Mouse (Mus musculus): ENCODE results near the gene Fsip1.
"Not testable (repeated sequence)": the region's sequence is repeated elsewhere in the genome, so short reads cannot be mapped to it uniquely, and the experiment has no call there.

Gene Fsip1

DNA sequence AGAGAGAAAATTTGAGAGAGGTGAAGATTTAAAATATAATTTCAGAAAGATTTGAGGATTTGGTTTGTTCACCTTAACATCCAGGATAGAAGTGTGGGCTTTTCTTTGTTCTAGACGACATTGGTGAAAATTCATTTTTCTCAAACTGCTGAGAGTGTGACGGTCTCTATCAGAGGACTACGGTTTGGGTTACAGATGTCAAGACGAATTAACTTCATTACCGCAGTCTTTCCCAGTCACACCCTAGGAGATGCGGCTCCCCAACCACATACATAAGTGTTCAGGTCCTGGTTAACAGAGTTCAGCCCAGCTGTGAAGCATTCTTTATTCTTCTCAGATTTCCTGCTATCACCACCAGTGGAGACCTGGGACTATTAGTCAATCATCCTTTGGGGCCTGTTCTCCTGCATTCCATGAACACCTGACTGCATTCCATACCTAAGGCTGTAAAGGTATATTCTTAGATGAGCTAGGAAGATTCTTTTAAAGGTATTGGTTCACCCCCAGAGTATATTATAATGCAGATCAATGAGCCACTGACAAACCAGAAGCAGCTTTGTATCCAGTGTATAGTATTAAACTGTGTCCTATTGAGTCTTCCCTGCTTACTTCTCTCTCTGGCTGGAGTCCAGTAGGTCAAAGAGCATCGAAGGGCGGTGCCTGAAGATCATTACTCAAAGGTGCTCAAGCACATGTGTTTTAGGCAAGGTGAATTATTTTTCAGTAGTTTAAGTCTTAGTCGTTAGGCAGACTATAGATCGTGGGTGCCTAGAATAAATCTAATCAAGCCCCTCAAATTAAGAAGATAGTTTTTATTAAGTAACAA is 82.0 kb downstream of the Fsip1 start:
- in situ Hi-C loops (cut with MboI) = no loop called here

DNA sequence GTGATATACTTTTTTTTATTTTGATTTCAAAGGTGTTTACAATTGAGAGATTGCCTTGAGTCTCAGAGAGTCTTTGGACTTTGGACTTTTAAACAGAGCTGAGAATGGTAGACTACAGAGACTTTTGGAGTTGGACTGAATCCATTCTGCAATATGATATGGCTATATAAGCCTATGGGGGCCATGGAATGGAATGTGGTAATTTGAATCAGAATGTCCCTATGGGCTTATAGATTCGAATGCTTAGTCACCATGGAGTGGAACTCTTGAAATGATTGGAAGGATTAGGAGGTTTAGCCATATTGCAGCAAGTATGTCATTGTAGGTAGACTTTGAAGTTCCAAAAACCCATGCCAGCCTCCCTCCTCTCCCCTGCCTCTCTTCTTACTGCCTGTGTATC is 88.5 kb downstream of the Fsip1 start:
- in situ Hi-C loops (cut with MboI) = no loop called here

DNA sequence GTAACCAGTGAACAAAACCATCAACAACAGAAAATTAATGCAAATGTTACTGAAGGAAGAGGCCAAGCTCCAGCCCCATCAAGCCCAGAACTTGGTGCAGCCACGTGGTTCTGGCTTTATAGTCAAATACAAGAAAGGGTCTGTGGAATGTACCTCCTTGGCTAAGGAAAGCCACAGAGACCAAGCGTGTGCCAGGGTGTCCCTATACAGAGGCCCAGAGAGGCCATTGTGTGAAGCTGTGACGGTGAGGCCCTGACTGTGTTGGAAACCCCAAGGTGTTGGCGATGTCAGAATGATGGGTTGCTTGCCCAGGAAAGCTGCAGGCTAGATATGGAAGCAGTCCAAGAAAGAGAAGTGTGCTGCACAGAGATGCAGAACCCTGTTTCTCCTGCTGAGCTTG is 89.0 kb downstream of the Fsip1 start:
- in situ Hi-C loops (cut with MboI) = no loop called here

DNA sequence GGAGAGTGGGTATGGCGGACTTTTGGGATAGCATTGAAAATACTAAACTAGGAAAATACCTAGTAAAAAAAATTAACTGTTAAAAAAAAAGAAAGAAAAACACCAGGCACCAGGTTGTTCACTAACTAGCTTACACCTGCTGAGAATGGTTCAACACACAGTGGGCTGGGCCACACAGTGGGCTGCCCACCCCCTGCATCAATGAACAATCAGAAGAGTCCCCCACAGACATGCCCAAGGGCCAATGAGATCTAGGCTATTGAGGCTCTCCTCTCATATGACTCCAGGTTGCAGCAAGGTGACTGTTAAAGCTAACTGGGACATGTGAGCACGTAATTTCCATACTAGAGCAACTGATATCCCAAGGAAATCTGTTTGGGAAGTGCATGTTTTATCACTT is 91.1 kb downstream of the Fsip1 start:
- in situ Hi-C loops (cut with MboI) = no loop called here

DNA sequence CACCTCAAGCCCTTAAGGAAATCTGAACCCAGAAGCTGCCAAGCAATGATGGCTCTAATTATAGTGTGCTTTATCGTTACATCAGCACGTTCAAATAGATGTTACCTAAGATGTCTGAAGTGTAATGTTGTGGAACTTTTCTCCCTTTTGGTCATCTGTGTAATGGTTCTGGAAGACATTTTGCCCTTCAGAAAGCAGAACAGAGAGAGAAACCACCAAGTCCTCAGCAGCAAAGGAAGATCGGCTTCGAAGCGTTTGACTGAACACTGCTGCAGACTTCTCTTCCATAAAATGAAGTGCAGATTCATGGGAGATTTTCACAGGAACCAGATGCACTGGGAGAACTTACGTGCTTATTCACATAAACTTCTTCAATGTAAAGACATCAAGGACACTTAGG is 92.6 kb downstream of the Fsip1 start:
- in situ Hi-C loops (cut with MboI) = no loop called here

DNA sequence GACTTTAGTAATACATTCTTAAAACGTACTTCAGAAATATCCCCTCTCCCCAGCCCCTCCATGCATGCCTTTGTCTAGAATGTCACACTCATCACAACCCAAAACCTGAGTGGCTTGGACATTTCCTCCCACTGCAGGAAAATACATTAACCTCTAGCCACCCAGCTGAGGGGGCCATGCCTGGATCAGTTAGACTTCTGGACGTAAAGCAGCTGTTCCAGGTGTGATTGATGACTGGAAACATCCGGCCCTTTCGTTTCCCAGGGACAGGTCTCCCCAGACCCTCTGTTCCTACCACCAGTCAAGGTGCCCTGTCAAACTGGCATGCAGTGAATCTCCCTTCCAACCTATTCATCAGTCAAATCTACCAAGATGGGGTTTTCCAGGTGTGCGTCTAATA is 94.3 kb downstream of the Fsip1 start:
- in situ Hi-C loops (cut with MboI) = no loop called here

DNA sequence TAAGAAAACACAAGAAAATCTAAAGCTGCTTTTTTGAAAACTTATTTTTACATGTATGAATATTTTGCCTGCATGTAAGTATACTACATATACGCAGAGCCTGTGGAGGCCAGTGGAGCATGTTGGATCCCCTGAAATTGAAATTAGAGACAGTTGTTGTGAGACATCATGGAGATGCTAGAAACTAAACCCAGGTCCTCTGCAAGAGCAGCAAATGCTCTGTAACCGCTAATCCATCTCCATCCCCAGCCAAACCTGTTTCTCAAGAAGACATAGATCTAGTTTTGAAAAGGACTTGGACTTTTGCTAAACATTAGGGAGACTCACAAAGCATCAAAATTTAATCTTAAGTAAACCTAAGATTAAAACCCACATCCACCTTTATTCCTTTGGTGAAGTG is 95.8 kb downstream of the Fsip1 start:
- in situ Hi-C loops (cut with MboI) = no loop called here

DNA sequence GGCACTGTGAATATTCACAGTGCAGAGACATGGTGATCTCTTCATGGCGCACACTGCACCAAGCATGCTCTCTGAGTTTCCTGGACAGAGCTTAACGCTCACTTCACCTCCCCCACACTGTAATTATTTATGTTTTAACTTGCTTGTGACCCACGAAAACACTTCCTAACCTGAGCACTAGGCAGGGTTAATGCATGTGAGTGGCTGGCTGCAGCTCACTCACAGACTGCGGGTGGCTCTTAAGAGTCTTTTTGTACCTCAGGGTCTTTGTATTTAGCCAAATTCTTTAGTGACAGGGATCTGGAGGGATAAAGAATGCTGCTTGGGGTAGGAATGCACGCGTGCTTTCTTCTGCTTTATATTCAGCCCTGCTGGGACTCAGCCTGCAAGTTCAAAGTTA is 96.2 kb downstream of the Fsip1 start:
- in situ Hi-C loops (cut with MboI) = no loop called here

DNA sequence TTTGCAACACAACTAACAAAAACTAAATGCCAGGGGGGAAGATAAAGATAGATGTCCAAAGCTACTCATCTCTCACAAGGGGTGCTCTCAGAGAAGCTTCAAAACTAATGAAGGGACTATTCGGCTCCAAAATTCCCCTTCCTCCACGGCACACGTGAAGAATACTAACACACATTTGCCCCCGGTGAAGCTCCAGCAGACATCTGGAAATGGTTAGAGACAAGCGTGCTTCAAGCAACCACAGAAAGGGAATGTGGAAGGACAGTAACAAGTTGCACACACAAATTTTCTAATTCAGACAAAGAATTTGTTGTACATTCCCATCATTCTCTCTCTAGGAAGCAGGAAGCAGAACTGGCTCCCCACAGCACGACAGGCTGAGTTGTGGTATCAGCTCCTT is 97.6 kb downstream of the Fsip1 start:
- in situ Hi-C loops (cut with MboI) = no loop called here

DNA sequence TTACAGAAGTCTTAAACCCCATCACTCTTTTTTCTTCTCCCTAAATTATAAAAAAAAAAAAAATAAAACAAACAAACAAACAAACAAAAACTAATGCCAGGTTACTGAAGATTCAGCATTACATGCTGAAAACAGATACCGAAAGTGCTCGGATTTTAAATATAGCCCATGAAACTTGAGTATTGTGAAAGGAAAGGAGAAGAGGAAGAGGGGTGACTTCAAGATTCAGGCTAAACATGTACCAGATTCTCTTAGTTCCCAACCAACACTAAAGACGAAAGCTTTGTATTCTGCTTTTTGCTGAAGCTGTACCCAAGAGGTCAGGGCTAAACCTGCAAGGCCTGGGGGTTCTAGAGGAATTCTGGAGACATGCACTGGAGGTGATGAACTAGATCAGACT is 98.7 kb downstream of the Fsip1 start:
- in situ Hi-C loops (cut with MboI) = no loop called here

DNA sequence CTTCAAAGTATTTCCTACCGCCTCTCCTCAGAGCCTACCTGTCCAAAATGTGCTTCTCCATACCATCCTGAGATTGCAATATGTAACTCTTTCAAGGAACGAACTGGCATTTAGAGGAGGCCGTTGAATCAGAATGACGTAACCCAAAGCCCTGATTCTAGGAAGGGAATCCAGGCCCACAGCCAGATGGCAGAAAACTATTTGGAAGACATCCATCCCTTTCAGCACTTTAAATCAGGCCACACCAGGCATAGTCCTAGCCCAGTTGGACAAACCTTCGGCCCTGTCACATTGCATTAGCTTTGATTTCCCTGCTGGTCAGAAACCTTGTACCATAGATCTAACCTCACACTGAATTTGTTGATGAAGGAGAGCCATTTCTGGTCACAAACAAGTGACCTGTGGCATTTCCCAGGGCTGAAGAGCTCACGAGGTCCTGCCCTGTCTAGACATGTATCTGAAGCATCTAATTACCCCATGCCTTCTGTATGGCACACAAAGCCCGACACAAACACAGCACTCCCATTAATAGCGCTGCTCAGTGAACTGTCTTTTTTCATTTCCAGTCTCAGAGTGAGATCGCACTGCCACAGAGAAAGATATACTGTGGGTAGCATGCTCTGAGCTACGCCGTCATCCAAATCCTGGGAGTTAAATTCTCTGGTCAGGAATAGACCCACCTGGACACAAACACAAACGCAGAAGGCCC is 106.8 kb downstream of the Fsip1 start:
- in situ Hi-C loops (cut with MboI) = no loop called here

DNA sequence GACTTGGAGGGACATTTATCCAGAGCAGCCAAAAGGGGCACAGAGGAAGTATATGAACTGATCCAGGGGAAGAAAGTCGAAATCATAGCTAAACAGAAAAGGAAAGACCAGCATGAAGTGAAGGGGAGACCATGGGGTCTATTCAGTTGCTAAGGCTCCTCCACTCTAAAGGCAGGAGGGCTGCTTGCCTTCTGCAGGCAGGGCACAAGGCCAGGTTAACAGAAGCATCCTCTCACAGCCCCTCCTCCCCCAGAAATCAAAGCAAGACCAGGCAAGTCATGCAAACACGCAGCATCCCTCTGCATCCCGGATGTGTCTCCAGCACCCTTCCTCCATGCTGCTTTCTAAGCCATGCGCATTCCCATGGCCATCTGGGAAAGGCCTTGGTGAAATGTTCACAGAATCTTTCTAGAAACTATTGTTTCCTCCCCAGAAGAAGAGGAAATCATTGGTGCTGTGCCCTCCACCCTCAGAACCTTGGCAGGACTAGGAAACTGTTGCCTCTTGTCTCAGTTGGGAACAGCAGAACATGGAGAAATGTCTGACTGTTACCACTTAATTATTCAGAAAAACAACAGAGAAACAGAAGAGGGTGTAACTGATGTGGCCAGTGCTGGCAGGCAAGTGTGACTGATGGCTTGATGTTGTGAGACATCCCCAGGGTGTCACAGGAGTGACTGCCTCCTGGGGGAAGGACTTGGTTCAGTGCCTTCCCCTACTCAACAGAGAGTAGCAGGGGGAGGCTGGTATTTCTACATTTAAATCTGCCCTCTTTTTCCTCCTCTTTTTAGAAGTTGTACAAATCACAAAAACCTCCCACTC is 108.2 kb downstream of the Fsip1 start:
- in situ Hi-C loops (cut with MboI) = no loop called here

DNA sequence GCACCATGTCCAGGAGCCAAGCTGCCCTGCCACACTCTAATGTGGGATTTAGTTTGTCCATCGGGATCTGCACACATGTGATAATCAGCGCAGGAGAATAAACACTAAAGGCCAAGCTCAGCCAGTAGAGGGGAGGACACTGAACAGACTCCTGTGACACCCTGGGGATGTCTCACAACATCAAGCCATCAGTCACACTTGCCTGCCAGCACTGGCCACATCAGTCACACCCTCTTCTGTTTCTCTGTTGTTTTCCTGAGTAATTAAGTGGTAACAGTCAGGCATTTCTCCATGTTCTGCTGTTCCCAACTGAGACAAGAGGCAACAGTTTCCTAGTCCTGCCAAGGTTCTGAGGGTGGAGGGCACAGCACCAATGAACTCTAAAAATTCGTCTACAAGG is 109.0 kb downstream of the Fsip1 start:
- in situ Hi-C loops (cut with MboI) = not testable (repeated sequence)

DNA sequence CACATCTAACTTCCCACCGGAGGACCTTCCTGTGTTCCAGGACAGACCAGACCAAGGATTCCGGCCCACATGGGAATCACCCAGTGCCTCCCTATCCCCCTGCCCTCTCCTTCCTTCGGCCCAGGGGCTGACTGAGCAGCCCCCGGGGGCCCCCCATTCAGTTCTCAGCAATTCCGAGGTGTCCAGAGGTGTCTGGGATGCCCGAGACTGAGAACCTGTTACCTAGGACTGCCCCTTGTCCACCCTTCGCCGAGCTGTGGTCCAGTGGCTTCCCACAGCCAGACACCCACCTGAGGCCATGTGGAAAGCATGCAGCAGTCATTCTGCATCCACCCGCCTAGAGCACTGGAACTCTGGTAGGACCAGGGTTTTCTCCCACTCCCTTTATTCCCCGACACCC is 115.1 kb downstream of the Fsip1 start:
- in situ Hi-C loops (cut with MboI) = no loop called here

DNA sequence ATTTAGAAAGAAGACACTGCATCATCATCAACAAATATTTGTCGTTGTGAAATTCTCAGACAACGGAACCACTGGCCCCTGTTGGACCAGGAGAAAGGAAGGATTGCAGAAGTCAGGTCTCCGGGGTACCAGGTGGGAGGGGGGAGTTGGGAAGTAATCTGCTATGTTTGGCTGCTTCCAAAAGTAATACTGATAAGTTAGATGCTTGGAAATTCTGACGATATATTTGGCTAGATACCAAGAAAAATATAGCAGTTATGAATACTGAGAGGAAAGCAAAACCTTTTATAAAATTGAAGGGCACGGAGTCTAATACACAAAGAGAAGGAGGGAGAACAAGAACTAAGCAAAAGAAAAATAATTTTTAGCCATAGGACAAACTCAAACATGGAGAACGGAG is 117.5 kb downstream of the Fsip1 start:
- in situ Hi-C loops (cut with MboI) = no loop called here

DNA sequence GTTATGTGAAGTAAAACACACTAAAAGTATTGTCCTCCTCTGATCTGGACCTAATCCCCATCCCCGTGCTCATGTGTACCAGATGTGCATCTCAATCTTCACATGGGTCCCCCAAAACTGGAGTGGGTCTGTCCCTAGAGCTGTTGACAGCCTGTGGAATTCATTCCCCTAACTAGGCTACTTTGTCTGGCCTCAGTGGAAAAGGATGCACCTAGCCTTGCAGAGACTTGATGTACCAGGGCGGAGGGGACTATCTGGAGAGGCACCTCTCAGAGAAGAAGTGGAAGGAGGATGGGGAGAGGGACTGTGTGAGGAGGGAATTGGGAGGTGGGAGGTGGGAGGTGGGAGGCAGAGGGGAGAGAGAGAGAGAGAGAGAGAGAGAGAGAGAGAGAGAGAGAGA is 119.0 kb downstream of the Fsip1 start:
- in situ Hi-C loops (cut with MboI) = no loop called here

DNA sequence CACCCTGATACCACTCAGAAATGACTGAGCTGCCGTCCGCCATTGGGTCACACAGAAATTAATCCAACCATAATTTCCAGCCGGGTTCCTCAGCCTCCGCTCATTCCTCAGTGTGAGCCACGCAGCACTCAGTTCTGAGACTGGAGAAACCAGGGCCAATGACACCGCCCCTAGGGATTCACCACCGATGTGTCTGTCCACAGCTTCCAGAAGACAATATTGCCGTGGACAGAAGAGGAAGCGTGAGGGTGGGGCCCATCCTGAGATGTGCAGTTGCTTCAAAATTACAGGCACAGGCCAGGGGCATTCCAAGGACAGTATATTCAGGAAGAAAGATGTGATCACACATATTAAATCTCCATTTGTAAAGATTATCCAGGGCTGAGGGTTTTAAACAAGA is 119.7 kb downstream of the Fsip1 start:
- in situ Hi-C loops (cut with MboI) = no loop called here

DNA sequence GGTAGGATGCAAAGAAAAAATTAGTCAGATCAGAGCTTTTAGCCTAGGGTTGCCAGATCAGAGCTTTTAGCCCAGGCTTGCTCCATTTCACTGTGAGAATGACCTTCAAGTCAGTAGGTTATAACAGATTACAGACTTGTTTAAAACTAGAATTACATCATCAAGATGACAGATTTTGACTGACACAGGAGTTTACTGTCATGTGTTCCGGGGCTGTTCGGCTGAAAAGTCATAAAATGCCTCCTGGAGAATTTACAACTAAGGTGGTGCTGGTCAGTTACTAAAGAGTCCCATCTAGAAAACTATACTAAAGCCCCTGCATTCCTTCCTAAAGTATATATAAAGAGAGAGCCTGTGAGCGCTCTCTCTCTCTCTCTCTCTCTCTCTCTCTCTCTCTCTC is 128.5 kb downstream of the Fsip1 start:
- in situ Hi-C loops (cut with MboI) = no loop called here

DNA sequence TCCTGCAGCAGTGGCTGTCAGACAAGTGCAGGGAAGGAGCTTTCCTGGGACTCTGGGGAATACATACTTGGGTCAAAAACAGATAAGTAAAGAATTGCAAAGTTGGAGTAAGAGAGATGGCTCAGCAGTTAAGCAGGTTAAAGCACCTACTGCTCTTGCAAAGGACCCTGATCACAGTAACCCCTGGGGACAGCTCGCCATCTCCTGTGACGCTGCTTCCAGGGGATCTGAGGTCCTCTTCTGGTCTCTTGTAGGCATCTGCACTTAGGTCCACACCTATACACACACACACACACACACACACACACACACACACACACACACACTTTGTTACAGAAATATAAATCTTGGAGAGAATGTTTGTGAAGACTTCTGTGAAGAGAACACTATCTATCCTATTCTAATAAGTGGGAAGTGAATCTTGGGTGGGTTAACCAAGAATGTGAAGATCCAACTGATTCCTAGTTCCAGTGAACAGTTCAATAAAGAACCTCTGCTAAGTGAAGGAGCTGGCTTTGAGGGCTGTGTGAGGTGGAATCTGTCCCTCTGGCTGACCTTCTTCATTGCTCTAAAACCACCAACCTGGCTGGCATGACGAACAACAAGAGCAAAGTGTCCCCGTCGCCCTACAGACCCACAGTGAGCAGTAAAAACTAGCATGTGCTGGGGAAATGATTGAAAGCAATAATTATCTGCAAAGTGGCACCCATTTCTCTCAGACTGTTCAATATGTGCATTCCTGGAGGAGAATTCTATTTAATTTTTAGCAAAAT is 129.1 kb downstream of the Fsip1 start:
- in situ Hi-C loops (cut with MboI) = no loop called here

DNA sequence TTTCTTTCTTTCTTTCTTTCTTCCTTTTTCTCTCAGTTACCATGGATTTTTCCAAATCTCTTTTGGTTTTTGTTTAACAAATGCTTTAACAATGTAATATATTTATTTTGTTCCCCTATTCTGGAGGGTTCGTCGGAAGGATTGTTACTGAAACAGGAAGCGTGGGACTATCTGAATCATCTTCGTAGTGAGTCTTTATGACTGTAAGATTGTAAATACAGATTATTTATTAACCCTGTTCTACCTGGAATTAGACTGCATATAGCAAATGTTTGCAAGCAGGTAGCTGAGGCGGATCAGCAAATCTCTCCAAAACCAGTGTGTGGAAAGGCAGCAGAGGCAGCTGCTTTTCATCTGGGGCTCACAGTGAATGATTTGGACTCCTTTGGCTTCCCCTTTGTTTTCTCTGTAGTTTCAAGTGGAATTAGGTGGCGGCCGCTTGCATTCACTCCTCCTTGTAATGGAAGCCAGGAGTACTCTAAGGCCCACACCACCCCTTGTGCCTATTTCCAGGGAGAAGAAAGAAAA is 130.8 kb downstream of the Fsip1 start:
- in situ Hi-C loops (cut with MboI) = no loop called here

DNA sequence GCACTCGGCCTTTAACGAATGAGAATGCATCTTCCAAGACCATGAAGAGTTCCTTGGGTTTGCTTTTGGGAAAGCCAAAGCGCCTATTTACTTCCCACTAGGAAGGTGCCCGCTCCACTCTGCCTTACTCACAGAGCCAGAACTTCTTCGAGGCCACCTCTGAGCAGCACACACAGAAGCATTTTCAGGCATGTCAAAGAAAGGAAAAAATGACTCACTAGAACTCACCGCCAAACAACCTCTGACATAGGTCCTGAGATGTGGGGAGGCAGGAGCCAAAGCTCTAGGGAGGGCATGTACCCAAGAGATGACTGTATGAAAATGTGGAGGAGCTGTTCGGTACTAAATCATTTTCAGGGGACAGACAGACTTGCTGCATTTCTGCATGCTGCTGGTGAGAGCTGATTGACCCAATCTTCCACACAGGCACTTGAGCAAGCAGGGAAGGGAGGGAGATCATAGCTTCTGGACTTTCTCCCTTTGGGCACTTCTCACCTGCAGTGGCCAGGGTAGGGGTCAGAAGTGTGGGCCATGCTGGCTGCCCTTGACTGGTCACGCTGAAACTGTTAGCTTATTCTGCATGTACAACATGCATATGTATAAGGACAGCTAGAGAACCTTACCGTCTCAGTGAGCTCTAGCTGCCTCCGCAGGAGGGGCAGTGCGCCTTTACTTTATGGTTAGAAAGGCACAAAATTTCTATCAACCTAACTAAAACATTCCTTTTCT is 131.4 kb downstream of the Fsip1 start:
- in situ Hi-C loops (cut with MboI) = no loop called here

Measured in mature B cell (primary cell).